Mouse (Mus musculus): Measurements from ENCODE around the gene Cdk16.
A peak's percentile ranks its signal among the peaks of the same experiment; 100 is the strongest.
"Not testable (repeated sequence)": the region's sequence is repeated elsewhere in the genome, so short reads cannot be mapped to it uniquely, and the experiment has no call there.

Gene Cdk16

DNA sequence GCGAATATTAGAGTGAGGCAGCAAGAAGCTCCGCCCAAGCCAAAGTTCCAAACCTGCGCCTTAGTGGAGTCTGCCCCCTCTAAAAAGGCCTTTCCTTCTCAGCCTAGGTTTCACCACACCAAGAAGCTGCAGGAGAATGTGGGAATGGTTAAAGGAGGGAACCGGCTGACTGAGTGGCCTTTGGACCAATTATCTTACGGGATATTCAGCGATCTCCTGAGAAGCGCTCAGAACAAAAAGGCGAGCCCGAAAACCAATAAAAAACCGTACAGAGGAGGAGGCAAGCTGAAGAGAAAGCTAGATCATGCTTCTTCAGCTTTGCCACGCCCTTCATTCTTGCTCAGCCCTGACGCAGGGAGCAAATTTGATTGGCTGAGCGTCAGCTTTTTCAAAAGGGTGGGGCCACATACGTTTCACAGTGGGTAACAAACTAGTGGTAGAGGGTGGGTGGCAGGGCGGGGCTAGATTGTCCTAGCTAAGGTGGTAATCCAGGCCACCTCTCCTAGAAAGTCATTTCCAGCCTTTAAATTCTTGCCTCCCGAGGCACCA, at the start of gene Cdk16:
Cdk16 (plus strand) TSS at position 436 of the 549 bp plus-strand sequence.
- no peak for DNase-seq (ENCODE audit: extremely low spot score, low read depth, low spot score)

DNA sequence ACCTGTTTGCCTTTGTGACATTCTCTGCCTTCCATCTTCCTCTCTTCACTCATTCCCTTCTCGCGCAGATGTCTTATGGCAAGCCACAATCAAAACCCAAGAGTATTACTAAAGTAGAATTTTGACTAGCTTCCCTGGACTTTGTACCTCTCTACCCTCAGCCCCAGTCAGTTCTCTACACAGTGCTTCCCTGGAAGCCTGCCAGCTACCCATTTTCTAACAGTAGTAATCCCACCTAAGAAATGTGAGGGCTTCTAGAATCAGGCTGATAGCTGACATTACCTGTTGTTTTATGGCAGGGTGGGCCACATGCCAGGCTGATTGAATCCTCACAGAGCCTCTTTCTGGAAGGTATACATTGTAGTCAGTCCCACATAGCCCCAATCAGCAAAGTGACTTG, 49.6 kb upstream of the Cdk16 start:
- DNase-seq (ENCODE audit: extremely low spot score, low read depth, low spot score) = no peak

DNA sequence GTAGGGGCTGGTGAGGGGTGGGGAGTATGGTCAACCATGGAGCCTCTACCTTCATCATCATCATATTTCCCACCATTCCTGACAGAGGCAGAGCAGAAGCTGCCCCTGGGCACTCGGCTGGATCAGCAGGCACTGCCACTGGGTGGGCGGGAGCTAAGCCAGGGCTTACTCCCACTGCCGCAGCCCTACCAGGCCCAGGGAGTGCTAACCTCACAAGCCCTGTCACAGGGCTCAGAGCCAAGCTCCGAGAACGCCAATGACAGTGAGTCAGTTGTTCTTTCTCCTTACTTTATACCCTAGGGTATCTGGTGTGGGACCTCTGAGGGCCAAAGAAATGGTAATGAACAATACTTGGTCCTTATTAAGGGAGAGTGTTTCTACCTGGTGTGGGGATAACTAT, 43.0 kb upstream of the Cdk16 start:
- no peak for DNase-seq (ENCODE audit: extremely low spot score, low read depth, low spot score)

DNA sequence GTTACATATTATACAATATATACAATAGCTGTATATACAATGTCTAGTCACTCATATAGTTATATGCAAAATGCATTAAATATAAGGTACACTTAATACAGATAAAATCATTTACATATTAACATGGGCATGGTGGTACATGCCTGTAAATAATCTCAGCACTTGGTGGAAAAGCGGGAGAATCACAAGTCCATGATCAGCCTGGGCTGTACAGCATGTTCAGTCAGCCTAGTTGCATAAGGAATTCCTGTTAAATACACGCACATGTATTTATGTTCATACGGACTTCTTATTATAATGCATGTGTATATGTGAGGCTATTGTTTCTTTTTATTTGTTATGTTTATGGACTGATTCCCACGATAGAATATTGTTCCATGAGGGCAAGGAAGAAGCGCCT, 30.2 kb upstream of the Cdk16 start:
- DNase-seq (ENCODE audit: extremely low spot score, low read depth, low spot score) = no peak

DNA sequence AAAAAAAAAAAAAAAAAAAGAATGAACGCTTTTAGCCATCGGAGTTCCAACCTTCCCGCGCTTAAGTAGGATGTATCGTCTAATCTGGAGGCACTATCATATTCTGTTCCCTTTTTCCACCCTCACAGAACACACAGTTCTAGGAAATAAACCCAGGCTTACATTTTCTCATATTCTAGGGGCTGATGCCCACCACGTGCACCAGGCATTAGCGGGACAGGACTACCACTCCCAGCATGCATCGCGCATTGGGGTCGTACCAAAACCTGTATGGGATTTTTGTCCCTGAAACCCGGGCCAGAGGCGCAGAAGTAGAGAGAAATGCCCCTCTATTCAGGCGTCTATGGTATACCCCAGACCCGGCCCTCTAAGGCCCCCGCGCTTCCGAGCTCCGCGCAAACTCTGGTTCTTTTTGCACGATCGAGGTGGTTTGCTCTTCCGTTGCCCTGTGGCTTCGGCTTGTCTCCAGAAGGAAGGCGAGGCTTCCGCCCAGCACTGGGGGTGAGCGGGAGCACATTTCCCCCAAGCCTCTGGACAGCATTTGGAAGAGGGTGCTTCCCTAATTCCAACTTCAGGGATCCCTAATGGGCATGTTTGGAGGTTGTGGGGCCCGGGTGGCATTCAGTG, 29.6 kb upstream of the Cdk16 start, which contains the start of gene Uba1:
Uba1 (plus strand) TSS at position 301 of the 627 bp plus-strand sequence.
- peak; percentile 58 for DNase-seq (ENCODE audit: extremely low spot score, low read depth, low spot score)

DNA sequence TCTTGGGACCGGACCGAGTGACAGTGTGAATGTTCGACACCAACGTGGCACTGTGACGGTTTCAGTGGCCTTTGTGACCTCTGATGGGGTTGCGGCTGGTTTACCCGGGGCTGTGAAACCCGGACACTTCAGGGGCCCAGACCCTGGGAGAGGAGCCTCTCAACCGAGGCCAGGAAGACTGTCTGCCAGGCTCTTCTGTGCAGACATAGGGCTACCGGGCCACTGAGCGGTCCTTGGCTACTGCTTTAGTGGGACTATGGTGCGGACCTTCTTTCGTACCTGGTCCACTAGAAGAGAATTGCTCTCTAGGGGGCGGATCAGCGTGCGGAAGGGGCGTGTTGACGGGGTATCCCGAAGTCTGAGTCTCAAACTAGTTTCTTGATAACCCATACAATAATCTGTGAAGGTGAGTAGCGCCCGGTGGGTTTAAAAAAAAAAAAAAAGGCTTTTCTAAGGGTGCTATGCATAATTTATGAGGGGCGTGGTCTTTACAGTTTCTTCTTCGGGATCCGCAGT, 28.8 kb upstream of the Cdk16 start:
- no peak for DNase-seq (ENCODE audit: extremely low spot score, low read depth, low spot score)

DNA sequence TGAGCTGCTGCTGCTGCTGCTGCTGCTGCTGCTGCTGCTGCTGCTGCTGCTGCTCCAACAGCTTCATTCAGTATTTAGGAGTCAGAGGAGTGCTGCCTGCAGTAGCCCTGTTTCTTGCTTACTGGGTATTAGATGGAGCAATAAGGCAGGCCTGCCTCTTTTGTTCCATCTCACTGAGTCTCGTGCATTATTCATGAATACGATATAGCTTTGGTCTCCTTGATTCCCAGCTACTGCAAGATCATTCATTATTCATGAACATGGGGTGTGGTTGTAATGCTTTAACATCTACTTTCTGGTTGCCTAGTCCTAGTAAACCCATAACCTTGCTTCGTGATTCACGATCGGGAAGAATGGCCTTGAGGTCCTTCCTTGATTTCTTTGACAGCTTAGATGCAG, 25.4 kb upstream of the Cdk16 start:
- no peak for DNase-seq (ENCODE audit: extremely low spot score, low read depth, low spot score)

DNA sequence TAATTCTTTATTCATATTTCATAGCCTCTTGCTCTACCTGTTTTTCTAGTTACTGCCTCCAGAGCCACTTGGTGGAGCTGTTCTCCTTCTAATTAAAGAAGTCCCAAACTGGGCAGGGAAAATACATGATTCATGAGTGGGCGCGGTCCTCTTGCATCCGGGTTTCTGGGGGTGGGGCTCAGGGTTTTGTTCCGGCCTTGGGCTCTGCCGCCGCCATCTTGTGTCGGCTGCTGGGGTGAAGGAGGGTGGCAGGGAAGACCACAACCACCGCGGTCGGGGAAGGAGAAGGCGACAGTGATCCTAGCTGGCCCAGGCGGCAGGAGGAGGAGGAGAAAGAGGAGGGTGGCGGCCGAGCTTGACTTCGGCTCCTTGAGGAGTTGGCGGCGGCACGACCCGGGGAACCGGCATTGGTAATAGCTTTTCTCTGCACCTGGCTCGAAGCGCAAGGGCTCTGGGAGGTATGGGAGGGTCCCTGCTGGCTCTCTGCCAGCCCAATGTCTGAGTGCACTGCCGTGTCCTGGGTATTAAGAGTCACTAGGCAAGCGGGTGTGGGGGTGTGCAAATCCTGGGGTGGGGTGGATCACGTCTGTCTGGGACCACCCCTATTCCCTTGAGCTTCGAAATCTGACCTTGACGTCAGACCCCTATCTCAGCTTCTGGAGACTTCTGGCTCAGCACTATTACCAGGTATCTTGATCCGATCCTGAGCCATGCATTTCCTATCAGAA, 24.9 kb upstream of the Cdk16 start:
- DNase-seq (ENCODE audit: extremely low spot score, low read depth, low spot score) = peak; percentile 44

DNA sequence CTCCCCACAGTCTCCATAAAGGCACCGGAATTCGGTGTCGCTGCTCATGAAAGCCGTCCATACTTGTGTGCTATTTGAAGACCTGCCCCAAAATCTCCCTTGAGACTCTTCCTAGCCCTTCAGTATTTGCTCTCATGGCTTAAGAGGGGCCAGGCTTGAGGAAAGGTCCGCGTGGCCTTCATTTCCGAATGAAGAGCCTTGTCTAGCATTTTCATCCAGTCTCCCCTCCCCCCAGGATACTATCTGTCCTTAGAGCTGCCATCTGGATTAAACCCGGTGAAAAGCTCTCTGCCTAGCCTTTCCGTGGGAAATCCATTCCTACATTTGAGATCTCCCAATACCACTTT, 24.3 kb upstream of the Cdk16 start:
- DNase-seq (ENCODE audit: extremely low spot score, low read depth, low spot score) = no peak

DNA sequence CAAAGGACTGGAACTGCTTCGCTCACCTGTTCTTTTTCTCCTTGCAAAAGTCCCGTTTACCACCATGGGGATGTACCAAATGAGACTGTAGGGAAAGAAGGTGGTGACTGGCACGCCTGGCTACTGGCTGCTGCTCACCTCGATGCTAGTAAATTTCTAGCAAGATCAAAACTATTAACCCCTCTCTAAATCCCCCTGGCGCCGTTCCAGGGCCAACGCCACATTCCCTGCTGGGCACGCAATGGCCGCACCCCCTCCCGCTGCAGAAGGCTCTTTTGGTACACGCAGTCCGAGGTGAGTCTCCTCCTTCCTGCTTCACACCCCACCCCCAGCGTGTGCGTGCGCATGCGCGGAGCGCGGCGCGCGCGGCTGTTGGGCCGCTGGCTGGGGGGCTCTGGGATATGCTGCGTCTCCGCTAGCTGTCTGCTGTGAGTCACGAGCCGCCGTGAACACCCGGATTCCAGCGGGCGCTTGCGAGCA, 354 bp downstream of the Cdk16 start:
- DNase-seq (ENCODE audit: extremely low spot score, low read depth, low spot score) = no peak

DNA sequence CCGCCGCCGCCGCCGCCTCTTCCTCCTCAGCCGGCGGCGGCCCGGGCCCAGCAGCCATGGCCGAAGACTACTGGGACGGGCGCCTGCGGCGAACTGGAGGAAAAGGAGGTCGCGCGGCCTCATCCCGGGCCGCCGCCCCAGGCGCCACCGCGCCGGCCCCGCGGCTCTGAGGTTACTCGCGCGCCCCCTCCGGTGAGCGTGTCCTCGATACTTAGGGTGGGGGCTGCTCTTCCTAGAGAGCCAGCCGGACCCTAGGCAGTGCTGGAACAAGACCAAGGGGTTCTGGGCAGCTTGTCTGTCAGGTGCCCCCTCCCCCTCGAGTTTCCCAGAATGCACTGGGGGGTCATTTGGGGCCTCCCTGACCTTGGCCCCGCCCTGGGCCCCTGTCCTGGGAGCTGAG, 861 bp downstream of the Cdk16 start:
- no peak for DNase-seq (ENCODE audit: extremely low spot score, low read depth, low spot score)

DNA sequence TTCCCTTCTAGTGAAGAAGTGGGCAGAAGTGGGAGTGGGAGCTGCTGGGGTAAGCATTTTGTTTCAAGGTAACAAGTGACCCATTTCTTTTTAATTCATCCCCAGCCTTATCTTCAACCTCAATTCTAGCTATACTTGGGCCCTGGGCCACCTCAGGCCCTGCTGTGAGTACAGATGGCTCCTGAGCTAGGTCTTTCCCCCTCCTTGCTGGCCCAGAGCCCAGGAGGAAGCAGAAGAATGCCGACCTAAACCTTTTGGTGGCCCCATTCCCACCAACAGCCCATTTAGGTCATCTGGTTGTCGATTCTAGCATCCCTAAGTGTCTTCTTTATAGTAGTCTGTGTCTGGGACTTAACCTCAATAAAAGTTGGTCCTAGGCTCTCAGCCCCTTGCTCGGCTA, 3.8 kb downstream of the Cdk16 start:
- DNase-seq (ENCODE audit: extremely low spot score, low read depth, low spot score) = no peak

DNA sequence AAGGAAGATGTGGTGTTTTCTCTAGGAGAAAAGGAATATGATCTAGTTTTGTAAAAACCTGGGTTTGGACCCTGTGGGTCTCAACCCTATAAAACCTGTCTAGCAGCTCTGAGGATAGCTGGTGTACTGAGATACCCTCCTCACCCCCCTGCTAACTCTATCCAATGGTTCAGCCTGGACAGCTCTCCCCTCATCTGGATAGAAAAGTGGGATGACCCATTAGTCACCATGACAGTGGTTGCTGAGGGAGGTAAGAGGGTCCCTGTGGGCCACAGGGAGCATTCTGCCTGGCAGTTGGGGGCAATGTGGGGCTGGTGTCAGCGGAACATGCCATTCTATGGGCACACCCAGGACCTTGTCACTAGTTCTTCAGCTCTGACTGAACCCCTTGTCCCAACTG, 4.9 kb downstream of the Cdk16 start:
- DNase-seq (ENCODE audit: extremely low spot score, low read depth, low spot score) = no peak

DNA sequence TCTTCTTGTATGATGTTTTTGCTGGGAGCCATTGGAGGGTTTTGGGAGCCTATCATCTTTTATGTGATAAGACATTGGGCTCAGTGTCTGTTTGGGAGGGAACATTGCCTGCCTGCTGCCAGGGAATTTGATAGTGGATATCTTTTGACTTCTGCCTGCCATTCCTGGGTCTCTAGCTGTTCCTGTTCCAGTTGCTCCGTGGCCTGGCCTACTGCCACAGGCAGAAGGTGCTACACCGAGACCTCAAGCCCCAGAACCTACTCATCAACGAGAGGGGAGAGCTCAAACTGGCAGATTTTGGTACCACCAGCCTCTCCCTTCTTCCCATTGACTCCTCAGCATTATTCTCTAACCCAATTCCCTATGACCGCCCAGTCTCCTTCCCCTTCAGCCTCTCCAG, 8.1 kb downstream of the Cdk16 start:
- DNase-seq (ENCODE audit: extremely low spot score, low read depth, low spot score) = no peak

DNA sequence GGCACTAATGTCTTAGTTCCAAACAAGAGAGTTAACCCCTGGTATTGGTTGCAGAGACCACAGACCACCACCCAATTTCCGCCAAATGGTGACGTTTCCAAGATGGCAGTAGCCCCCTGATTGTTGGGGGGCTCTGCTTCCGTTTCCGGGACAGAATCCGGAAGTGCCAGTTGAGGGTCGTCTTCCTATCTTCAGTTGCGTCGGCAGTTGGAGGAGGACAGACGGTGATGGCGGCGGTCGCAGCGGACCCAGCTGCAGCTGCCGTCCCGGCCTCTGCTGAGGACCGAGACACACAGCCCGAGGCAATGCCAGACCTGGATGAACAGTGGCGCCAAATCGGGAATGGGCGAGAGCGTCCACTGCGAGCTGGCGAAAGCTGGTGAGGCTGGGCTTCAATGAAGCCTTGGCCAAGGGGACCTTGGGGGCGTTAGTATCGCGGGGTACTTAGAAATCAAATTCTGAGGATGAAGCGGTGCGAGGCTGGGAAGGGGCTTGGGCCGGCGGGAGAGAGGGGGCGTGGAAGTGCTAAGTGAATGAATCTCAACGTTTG, 16.1 kb downstream of the Cdk16 start, which contains the start of gene Usp11:
Usp11 (plus strand) TSS at position 166 of the 550 bp plus-strand sequence.
- no peak for DNase-seq (ENCODE audit: extremely low spot score, low read depth, low spot score)

DNA sequence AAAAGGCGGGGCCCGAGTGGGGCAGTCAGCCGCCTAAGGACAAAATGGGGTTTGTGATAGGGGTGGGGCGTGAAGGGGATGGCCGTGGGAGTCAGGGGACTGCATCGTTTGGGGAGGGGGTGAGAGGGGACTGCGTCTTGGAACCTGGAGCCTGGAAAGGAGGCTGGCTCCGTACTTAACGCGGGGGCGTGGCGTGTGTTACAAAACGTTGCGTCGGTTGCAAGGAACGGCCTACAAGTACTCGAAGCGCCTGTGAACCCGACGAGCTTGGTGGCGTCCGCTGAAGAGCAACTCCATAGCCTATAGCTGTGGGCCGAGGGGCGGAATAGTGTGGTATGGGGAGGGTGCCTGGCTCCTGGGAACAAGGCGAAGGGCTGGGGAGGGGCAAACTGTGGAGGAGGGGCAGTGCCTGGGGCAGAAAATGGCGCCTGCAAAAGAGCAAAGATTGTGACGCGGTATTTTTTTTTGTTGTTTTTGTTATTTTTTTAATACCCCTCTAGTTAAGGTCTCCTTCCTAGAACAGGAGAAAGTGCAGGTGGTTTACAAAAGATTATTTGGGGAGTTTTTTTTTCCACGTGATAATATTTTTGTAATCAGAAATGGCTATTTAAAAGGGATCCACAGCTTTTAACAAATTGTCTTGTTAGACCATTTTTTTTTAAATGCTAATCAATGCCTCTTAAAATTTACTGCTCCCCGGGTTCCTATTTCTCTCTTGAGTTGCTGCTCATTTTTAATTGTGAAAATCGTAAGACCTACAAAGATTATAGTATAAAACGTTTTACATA, 16.7 kb downstream of the Cdk16 start:
- DNase-seq (ENCODE audit: extremely low spot score, low read depth, low spot score) = no peak

DNA sequence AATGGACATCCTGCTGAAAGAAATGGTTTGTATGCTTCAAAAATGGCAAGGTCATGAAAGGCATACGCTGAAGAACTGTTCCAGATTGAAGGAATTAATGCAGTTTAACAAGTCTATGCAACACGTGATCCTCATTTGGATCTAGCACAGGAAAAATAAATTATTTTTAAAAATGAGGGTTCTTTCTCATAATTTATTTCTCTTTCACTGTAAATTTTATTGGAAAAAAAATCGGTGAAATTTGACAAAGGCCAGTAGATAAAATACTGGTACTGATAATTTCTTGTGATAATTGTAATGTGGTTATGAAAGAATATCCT, 17.3 kb downstream of the Cdk16 start:
- no peak for DNase-seq (ENCODE audit: extremely low spot score, low read depth, low spot score)

DNA sequence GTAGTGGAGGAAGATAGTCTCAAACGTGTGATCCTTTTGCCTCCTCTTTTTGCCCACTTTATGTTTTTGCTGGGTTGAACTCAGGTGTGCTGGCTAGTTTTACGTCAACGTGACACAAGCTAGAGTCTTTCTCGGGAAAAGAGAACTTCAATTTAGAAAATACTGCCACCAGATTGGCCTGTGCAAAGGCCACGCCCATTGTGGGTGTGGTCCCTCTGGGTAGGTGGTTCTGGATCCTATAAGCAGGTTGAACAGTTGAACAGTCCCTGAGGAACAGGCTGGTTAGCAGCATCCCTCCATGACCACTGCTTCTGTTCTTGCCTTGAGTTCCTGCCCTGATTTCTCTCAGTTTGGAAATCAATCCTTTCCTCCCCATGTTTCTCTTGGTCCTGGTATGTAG, 40.9 kb downstream of the Cdk16 start:
- DNase-seq (ENCODE audit: extremely low spot score, low read depth, low spot score) = no peak

DNA sequence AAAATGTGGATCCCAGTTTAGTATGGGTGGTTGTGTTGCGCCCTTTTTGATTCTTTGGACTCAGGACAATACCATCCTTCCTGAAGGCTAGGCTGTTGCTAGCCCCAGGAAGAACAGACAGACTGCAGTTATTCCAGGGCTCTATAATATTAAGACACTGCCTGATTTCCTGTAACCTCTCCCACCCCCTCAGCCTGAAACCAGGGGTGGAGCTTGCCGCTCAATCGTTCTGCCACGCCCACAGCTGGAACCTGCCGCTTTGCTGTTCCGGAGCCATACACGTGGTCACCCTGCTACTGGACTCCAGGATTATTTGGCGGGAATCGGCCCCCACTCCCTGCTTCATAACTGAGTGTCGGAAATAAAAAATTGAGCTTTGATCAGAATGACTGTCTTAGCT, 42.3 kb downstream of the Cdk16 start:
- DNase-seq (ENCODE audit: extremely low spot score, low read depth, low spot score) = not testable (repeated sequence)

DNA sequence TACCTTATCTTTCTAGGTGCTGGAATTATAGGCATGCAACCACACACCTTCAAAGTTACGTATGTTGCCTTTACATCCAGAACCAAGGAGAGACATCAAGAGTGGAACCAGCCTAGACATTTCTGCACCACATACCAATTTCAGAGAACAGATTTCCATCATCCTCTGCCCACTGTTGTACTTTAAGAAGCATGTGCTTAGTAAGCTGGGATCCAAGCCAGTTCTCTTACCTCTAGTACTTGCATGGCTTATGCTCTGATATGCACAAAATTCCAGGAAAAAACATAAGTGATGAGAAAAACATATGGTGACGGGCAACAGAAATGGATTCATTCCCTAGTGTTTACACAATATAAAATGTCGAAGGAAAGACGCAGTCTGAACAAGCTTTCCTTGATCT, 48.7 kb downstream of the Cdk16 start:
- DNase-seq (ENCODE audit: extremely low spot score, low read depth, low spot score) = no peak

DNA sequence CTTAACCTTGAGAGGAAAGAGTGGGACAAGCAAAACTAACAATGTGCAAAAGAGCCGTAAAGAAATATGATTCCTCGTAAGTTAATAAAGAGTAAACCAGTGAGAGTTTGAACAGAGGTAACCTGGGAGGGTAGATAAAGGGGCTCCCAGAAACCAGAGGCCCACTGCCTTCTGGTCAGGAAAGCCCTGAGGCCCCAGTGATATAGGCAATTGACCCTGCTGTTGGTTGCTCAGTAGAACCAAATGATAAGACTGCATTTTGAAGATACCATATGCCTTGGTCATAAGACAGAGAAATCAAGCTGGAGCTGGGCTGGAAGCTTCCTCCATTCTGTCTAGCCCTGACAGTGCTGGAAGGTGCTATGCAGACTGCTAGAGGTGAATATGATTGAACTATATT, 61.1 kb downstream of the Cdk16 start:
- DNase-seq (ENCODE audit: extremely low spot score, low read depth, low spot score) = no peak
